Mouse (Mus musculus): ENCODE results near the gene Tekt3. TPM values are rescaled to one million over a fixed set of nuclear protein-coding genes. Genes with fewer than 3 reads are reported as not detected.

Gene Tekt3
- total RNA-seq, 2 experiments from 2014 or later = not detected

DNA sequence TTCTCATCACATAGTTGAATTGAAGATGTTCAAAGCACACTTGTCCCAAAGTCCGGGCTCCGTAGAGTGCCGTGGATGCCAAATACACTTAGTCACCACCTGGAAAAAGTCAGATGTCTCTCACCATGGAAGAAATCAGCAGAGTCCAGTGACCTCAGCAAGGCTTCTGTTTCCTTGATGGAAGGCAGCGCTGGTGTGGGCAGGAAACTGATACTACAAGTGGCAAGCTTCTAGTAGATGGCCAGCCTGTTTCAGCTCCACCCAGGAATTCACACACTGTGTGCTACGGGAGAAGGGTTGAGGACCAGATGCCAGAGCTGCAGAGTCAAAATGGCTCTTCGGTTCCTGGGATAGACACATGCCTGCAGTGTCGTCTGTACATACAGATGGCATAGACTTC lies 58.3 kb downstream of the Tekt3 start:
- DNase-seq (ENCODE audit: low spot score in 2 of 2) = no peak

GRCm38 (mm10) chr11:63122249-63122648 lies 60.8 kb downstream of the Tekt3 start:
- intact Hi-C loops (cut with DNase I) = no loop called here
- DNase-seq (ENCODE audit: low spot score in 2 of 2) = no peak

More for the DNA sequence above, 58.3 kb downstream of the Tekt3 start:
- intact Hi-C loops (cut with DNase I) = no loop called here

DNA sequence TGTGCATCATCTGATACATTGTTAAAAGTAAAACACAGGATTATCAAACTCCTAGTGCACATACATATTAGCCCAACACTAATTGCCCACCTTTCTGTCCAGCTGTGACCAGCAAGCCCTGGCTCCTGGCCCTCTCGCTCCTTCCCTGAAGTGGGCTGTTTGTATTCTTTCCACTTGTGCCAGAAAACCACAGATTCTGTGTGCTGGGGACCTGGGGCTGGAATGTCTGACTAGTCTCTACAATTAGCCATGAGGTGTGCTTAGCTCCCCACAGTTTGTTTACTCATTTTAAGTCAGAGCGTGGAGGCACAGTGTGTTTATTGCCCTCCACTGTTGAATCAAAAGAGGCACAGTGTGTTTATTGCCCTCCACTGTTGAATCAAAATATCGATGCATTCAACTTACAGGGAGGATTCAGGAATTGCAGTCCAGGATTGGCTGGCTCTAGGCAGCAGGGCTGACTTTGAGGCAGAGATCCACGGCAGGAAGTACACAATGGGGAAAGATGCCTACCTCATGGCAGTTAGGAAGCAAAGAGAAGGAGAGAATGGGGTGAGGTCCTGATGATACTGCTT lies 61.4 kb downstream of the Tekt3 start:
- intact Hi-C loops (cut with DNase I) = no loop called here

DNA sequence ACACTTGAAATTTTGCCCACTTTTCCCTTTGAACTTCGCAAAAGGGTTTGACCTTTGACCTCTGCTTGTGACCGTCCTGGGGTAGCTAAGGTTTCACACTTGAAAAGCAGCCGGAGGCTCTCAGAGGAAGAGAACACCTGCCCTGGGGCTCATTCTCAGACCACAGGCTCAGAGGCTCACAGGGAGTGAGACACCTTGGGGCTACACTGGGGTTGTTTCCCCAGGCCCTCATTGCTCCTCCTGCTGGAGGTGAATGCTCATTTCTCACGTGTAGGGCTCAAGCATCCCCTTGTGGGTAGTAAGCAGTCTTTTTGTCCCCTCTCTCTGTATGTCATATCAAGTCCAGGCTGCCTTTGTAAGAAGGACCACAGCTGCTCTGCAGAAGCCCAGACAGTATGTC lies 62.9 kb downstream of the Tekt3 start:
- no peak for DNase-seq (ENCODE audit: low spot score in 2 of 2)
- intact Hi-C loops (cut with DNase I) = no loop called here

More for the DNA sequence above, 61.4 kb downstream of the Tekt3 start:
- DNase-seq (ENCODE audit: low spot score in 2 of 2) = no peak

GRCm38 (mm10) chr11:63125832-63126456 lies 64.5 kb downstream of the Tekt3 start:
- intact Hi-C loops (cut with DNase I) = no loop called here
- no peak for DNase-seq (ENCODE audit: low spot score in 2 of 2)

GRCm38 (mm10) chr11:63126976-63127375 lies 65.5 kb downstream of the Tekt3 start:
- no peak for DNase-seq (ENCODE audit: low spot score in 2 of 2)
- intact Hi-C loops (cut with DNase I) = no loop called here

- no peak for DNase-seq (ENCODE audit: low spot score in 2 of 2)
- intact Hi-C loops (cut with DNase I) = no loop called here
Measured at GRCm38 (mm10) chr11:63127513-63127912, 66.1 kb downstream of the Tekt3 start.

GRCm38 (mm10) chr11:63128784-63129183 lies 67.3 kb downstream of the Tekt3 start, which contains the start of gene Pmp22:
Gene Pmp22, plus strand, starts transcription at chr11:63128982.
- intact Hi-C loops (cut with DNase I) = no loop called here
- DNase-seq (ENCODE audit: low spot score in 2 of 2) = no peak

- intact Hi-C loops (cut with DNase I) = no loop called here
- no peak for DNase-seq (ENCODE audit: low spot score in 2 of 2)
Measured at GRCm38 (mm10) chr11:63129375-63129774, 67.9 kb downstream of the Tekt3 start.

GRCm38 (mm10) chr11:63129840-63130239 lies 68.4 kb downstream of the Tekt3 start:
- intact Hi-C loops (cut with DNase I) = loop anchor here (10.0 kb wide), 1 partner anchor 375 kb away; the partner anchor contains the start of gene Gm10428
- DNase-seq (ENCODE audit: low spot score in 2 of 2) = no peak

GRCm38 (mm10) chr11:63130497-63130896 lies 69.0 kb downstream of the Tekt3 start:
- peak in 1 of 2 experiments; percentile 46 for DNase-seq (ENCODE audit: low spot score in 2 of 2)
- intact Hi-C loops (cut with DNase I) = loop anchor here (10.0 kb wide), 1 partner anchor 376 kb away; the partner anchor contains the start of gene Gm10428

DNA sequence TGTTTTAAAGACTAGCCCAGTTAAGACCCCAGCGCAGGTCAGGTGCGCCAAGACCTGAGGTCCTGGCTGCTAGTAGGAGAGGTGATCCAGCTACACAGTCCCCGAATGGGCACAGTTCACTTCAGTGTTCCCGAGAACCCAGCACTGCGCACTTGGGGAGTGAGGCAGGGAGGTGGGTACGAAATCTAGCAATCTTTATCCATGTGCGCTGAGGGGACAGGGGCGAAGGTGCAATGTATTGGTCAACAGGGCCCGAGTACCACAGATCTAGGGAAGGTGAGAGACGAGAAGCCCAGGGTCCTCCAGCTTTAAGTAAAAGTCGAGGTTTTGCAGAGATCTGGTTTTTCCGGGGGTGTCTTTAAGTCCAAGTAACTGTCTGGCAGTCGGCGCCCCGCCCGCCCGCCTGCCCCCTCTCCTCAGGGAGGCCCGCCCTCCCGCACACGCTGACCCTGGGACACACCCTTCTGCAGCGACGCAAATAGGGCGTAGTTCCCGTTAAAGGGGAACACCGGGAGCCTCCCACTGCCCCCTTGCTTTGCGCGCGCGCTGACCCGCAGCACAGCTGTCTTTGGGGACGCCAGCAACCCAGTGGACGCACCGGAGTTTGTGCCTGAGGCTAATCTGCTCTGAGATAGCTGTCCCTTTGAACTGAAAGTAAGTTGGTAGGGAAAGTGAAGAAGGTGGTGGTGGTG lies 69.7 kb downstream of the Tekt3 start:
- intact Hi-C loops (cut with DNase I) = loop anchor here (10.0 kb wide), 1 partner anchor 376 kb away; the partner anchor contains the start of gene Gm10428
- DNase-seq (ENCODE audit: low spot score in 2 of 2) = no peak

GRCm38 (mm10) chr11:63131693-63132040 lies 70.2 kb downstream of the Tekt3 start:
- intact Hi-C loops (cut with DNase I) = loop anchor here (10.0 kb wide), 1 partner anchor 377 kb away; the partner anchor contains the start of gene Gm10428

GRCm38 (mm10) chr11:63132151-63132500 lies 70.7 kb downstream of the Tekt3 start:
- no peak for DNase-seq (ENCODE audit: low spot score in 2 of 2)
- intact Hi-C loops (cut with DNase I) = loop anchor here (10.0 kb wide), 1 partner anchor 377 kb away; the partner anchor contains the start of gene Gm10428

More at GRCm38 (mm10) chr11:63131693-63132040, 70.2 kb downstream of the Tekt3 start:
- no peak for DNase-seq (ENCODE audit: low spot score in 2 of 2)

DNA sequence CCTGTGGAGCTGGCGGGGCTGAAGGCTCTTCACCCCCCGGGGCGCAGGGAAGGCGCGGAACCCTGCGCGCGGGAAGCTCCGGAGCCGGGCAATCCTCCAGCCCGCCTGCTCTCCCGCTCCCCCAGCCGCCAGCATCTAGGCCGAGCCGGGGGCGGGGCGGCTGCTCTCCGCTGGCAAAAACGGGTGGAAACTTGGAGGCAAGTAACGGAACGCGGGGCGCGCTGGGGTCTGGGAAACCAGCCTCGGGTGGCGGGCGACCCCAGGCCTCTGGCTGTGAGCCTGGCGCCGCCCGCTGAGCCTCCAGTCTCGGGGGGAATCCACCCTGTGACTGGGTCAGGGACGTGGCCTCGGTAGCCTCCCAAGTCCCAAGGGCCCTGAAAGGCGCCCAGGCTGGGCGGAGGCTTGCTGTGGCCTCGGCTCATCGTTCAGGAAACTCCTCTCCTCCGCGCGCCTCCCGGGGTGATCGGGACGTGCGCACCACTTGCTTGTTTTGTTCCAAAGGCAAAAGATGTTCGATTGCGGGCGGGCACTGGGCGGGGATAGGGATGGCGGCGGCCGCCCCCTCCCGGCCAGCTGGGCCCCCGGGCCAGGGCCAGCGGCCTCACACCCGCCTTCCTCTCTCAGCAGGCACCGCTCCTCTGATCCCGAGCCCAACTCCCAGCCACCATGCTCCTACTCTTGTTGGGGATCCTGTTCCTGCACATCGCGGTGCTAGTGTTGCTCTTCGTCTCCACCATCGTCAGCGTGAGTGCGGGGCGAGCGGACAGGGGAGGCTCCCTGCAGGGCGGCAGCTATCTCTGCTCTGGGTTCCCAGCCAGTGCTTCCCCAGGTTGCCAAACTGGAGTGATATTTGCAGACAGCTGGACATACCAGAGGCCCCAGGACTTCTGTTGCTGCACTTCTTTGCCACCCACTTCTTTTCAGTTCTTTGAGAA lies 71.3 kb downstream of the Tekt3 start:
- DNase-seq (ENCODE audit: low spot score in 2 of 2) = peak; percentile 63 to 66
- intact Hi-C loops (cut with DNase I) = loop anchor here (10.0 kb wide), 1 partner anchor 378 kb away; the partner anchor contains the start of gene Gm10428

DNA sequence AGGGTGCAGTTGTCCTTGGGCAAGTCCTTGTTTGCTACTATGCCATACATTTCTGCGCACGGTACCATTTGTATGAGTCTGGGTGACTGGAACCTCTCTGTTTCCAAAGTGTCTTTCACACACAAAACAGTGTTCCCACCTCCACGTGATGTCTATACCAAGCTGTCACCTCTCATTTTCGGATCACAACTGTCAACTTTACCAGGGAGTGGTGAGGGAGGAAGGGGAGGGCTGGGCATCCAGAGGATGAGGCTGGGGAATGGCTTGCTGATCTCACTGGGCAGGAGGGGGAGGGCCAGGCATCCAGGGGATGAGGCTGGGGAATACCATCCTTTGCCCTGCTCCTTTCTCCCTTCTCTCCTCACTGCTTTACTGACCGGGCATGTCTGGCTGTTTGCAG lies 72.6 kb downstream of the Tekt3 start:
- intact Hi-C loops (cut with DNase I) = loop anchor here (10.0 kb wide), 1 partner anchor 379 kb away; the partner anchor contains the start of gene Gm10428
- DNase-seq (ENCODE audit: low spot score in 2 of 2) = no peak

GRCm38 (mm10) chr11:63134742-63135482 lies 73.5 kb downstream of the Tekt3 start:
- peak; percentile 30 to 42 for DNase-seq (ENCODE audit: low spot score in 2 of 2)
- intact Hi-C loops (cut with DNase I) = loop anchor here (1.0 to 10.0 kb wide), 3 partner anchors 214 to 380 kb away; partner anchors contain the start of gene Gm10428

DNA sequence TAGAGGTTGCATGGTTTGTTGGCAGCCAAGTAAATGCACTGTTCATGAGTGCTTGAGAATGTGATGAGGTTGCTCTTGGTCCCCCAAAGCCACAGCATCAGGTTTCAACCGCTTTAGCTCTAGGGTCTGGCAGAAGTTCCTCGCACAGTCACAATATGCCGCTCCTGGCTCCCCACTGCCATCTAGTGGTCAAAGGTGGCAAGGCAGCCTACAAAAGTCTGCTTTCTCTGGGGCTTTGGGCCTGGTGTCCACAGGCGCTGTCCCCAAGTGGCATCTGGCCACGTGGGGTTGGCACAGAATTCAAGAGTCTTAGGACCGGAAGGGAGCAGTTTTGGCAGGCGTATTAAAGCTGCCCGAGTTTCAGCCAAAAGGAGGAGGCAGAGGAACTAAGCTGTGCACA lies 74.2 kb downstream of the Tekt3 start:
- DNase-seq (ENCODE audit: low spot score in 2 of 2) = peak; percentile 94
- intact Hi-C loops (cut with DNase I) = loop anchor here (1.0 to 10.0 kb wide), 3 partner anchors 214 to 381 kb away; partner anchors contain the start of gene Gm10428
